Mouse (Mus musculus): ENCODE measurements around the gene Gm17428.
"Not testable (repeated sequence)": the region's sequence is repeated elsewhere in the genome, so short reads cannot be mapped to it uniquely, and the experiment has no call there.

DNA sequence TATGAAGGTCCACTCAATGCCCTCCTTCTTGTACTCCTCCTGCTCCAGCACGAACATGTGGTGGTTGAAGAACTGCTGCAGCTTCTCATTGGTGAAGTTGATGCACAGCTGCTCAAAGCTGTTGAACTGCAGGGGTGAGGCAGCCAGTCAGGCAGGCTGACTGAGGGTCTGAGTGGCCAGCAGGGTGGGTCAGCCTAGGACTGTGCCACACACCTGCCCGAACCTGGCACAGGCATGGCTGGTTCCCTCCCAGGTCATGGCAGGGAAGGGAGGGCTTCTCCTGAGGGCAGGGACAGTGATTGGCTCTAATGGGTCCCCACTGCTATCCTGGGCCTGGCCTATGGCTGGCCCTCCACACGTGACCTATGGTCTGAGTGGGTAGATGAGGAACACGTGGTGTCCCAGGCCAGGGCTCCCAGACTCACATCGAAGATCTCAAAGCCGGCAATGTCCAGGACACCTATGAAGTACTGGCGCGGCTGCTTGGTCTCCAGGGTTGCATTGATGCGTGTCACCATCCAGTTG lies 11.7 kb downstream of the Gm17428 start:
- not testable (repeated sequence) for TF ChIP-seq CTCF (IDR thresholded peaks at IDR 0.05)
- peak; percentile 67; the same call in 1 of the 2 replicates for TF ChIP-seq POLR2A (IDR thresholded peaks at IDR 0.05; ENCODE audit: insufficient read depth, low read depth, low read length)
- peak; percentile 61 for TF ChIP-seq EP300 (IDR thresholded peaks at IDR 0.05; ENCODE audit: insufficient read depth, low read depth, low read length)
